Mouse (Mus musculus): ENCODE measurements around the gene Pbx1. TPM values are rescaled to one million over a fixed set of nuclear protein-coding genes. Genes with fewer than 3 reads are reported as not detected.
A peak's percentile ranks its signal among the peaks of the same experiment; 100 is the strongest.

Gene Pbx1
- total RNA-seq, 2 experiments from 2014 or later: 137 to 149 TPM

DNA sequence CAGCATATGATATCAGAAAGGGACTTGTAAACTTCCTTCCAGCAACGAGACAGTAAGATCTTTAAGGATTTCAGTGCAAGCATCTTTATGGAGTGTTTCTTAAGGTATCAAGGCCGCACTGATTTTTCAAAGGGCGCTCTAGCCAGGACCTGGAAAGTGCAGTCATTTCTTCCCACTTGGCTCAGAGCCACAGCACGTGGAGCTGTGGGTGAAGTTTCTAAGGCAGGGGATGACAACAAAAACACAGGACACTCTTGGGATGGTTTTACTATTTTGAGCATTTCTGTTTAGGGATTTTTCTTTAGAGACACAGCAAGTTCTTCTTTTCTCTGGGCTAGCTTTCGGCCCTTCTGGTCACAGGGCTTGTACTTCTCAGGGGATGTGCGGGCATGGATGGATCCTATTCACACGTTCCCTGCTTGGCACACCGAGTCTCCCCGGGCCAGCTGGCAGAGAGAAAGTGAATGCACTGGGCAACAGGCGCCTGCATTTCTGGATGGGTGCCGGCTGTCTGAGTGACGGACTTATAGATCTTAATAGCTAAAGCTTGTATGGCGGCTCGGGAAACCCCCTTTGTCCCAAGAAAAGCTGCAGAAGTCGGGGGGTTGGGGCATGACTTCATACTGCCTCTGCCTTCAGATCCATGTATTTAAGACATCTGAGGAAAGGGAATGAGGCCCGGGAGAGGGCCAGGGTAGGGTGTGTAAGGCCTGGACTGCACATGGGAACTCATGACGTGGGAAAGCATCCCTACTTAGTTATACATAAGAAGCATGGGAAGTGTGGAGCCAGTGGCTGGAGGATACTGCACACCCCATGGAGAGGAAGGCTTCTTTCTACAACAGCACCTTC, 215.9 kb downstream of the Pbx1 start:
- no peak for DNase-seq (ENCODE audit: low spot score in 2 of 2)
- intact Hi-C loops (cut with DNase I): loop anchor here (10.0 kb wide), 1 partner anchor 1239 kb away; no protein-coding TSS in a partner anchor

DNA sequence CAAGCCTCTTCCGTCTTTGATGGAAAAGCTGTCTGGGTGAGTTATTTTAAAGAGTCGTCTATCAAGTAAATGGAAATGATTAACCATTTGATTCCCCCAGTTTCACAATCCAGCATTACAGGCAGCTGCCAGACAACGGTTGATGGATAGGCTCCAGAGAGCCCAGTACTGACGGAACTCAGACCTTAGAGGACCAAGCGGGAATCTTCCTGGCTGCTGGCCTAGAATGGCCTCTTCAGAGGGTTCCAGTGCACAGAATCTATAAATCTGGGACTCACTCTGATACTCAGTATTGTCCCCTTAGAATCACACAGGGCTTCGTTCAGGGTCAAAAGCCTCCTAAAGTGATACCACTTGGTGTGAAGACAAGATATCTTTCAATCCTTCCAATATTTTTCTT, 216.6 kb downstream of the Pbx1 start:
- intact Hi-C loops (cut with DNase I): loop anchor here (10.0 kb wide), 1 partner anchor 1239 kb away; no protein-coding TSS in a partner anchor
- DNase-seq (ENCODE audit: low spot score in 2 of 2): no peak

DNA sequence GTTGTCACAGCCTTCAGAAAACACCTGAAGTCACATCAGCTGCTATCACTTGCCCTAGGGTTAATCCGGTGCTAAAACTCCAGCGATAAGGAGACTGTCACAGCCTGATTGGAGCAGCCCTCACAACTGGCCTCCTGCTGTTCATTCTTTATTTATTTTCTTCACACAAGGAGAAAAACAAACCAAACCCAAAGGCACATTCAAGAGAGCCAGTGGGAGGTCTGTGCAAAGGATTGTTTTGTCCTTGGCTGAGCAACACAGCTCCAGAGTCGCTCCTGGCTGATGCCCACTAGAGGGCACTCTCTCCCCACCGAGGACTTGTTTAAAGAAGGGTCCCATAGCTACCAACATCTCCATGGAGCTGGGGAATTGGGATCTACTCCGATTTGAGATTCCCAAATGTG, 218.0 kb downstream of the Pbx1 start:
- peak; percentile 61 to 68 for DNase-seq (ENCODE audit: low spot score in 2 of 2)
- intact Hi-C loops (cut with DNase I): loop anchor here (5.0 to 10.0 kb wide), 4 partner anchors 108 to 1241 kb away; partner anchors contain the start of gene Pbx1

DNA sequence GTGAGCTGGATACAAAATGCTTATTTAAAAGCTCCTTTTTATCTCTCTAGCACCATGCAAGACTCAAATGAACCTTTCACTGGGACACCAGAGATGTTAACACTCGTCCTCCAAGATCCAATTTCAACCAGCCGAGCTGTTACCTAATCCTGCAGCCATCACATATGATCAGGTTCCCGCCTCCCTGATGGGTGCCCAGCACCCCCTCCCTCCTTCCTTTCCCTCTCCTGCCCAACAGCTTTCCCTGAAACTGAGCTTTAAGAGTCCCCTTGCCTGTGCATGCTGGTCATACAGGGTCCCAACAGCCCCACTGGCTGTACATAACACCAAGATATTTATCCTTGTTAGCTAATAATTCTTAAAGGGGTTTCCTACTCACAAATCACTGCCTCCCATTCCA, 218.5 kb downstream of the Pbx1 start:
- DNase-seq (ENCODE audit: low spot score in 2 of 2): no peak

DNA sequence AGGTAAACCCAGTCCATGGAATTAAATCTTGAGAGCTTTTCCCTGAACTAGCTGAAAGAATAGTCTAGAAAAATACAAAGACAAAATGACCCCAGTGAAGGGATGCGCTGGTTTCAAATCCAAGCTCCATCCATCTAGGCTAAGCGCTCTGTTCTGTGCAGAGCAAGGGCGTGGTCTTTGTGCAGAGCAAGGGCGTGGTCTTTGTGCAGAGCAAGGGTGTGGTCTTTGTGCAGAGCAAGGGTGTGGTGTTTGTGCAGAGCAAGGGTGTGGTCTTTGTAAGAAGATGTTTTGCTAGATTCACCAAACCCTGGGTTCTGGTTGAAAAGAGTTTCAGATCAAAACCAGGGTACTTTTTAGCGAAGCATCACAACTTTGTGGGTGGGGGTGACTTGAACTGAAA, 221.7 kb downstream of the Pbx1 start:
- no peak for DNase-seq (ENCODE audit: low spot score in 2 of 2)
- intact Hi-C loops (cut with DNase I): loop anchor here (5.0 to 10.0 kb wide), 4 partner anchors 112 to 1244 kb away; partner anchors contain the start of gene Pbx1

More for the DNA sequence above, 218.5 kb downstream of the Pbx1 start:
- intact Hi-C loops (cut with DNase I): loop anchor here (5.0 to 10.0 kb wide), 4 partner anchors 109 to 1241 kb away; partner anchors contain the start of gene Pbx1

DNA sequence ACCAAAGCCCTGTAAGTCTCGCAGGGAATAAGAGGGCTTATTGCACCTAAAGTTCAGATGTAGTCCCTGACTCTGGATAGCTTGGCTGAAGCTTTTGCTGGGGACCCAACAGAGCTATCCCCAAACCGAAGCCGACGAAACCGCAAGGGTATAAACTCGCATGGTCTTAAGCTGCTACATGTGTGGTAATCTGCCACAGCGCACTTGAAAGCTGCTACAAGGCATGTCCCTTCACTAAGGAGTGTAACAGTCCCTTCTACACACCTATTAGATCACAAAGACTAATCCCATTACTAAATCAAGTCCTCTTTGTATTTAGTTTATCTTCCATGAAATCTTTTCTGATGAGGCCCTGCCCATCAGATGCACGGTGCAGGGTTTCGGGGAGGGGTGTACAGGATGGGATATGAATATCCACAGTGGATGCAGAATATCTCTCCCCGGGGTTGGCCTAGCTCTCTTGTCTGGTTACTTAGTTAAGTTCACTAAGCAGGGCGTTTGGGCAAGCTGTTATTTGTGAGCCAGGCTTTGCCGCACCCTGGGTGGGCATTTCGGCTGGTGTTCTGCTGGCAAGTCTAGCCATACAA, 231.4 kb downstream of the Pbx1 start:
- intact Hi-C loops (cut with DNase I): no loop called here

DNA sequence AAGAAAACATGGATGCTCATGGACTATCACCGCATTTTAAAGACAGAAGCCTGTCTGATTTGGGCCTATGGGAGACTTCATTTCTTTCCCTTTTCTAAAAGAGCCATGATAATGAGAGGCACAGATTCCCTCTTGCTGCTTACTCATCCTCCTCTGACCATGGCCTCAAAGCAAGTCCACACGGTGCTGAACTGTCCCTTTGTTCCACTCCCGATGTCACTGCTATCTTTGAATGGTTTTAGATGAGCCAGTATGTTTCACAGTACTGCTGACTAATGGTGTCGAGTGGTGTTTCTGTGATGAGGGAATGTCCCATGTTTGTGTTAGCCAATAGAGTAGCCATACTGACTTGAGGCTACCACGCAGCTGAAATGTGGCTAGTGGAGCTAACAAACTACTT, 233.8 kb downstream of the Pbx1 start:
- intact Hi-C loops (cut with DNase I): no loop called here
- no peak for DNase-seq (ENCODE audit: low spot score in 2 of 2)

More for the DNA sequence above, 231.4 kb downstream of the Pbx1 start:
- no peak for DNase-seq (ENCODE audit: low spot score in 2 of 2)

DNA sequence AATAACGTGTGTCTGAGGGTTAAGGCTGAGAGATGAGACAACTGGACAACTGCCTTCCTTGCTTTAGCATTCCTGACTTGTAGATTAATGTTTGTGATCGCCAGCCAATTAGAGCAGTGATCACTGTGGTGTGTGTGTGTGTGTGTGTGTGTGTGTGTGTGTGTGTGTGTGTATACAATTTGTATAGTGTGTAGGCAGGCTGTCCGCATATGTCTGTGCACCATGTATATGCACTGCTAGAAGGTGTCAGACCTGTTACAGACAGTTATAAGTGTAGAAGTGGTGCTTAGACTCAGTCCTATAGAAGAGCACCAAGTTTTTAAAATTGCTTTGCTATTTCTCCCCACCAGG, 234.2 kb downstream of the Pbx1 start:
- no peak for DNase-seq (ENCODE audit: low spot score in 2 of 2)
- intact Hi-C loops (cut with DNase I): no loop called here

DNA sequence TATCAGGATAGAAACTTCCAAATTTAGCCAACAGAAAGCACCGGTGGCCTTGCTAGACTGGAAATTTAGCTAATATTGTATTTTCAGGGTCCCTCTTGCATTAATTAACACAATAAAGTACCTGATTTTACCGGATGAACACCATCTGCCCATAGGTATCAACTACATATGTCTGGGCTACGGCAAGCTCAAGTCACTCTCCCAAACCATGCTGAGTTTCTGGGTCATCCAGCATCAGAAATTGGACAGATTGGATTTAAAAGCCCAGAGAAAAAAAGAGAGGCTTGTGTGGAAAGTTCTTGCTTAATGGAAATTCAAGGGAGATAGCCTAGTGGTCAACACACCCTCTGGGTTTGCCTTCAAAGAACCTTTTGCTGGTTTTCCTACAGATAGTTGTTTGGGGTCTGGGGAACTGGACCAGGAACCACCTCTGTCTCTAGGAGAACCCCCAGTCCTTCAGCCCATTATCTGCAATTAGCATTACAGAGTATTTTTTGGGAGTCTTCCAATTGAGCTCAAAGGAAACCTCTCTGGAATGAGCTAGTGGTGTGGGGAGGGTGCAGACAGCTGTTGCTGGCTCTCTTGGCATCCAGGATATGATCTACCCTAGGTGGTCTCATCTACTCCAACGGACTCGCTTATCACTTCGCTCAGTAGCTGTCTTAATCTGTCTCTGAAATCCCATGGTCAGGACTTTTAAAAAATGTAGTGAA, 234.7 kb downstream of the Pbx1 start:
- DNase-seq (ENCODE audit: low spot score in 2 of 2): no peak
- intact Hi-C loops (cut with DNase I): no loop called here

DNA sequence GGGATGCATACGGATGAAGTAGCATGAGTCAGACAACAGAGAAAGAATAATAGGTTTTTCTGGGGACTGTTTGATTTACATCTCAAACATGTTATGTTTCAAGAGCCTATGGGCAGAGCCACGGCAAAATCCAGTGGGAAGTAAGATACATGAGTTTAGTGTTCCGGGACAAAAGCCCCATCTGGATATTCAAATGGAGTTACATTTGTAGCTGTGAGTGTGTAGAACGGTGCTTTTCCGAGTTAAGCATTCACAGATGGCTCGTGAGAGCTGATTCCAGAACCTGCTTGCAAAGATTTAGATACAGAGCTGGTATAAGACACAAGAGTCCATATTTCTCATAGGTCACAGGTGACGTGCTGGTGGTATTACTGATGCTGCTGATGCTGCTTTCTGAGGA, 238.7 kb downstream of the Pbx1 start:
- no peak for DNase-seq (ENCODE audit: low spot score in 2 of 2)
- intact Hi-C loops (cut with DNase I): no loop called here

DNA sequence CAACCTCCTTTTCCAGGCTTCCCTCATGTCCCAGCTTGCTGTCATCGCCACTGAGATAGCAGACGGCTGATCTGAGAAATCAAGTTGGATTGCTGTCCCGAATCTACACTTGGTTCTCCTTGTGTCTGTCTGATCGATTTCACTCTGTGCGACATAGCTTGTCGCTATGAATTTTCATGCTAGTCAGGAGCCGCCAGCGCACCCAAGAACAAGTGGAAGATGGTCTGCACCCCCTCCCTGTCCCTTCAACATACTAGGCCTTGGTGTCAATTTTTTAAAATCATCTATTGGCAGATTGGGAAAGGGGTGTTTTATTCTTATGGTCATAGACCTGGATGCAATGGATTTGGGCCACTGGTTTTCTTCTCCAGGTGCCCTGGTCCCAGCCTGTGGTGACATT, 249.3 kb downstream of the Pbx1 start:
- no peak for DNase-seq (ENCODE audit: low spot score in 2 of 2)
- intact Hi-C loops (cut with DNase I): loop anchor here (10.0 kb wide), 1 partner anchor 238 kb away; no protein-coding TSS in a partner anchor

DNA sequence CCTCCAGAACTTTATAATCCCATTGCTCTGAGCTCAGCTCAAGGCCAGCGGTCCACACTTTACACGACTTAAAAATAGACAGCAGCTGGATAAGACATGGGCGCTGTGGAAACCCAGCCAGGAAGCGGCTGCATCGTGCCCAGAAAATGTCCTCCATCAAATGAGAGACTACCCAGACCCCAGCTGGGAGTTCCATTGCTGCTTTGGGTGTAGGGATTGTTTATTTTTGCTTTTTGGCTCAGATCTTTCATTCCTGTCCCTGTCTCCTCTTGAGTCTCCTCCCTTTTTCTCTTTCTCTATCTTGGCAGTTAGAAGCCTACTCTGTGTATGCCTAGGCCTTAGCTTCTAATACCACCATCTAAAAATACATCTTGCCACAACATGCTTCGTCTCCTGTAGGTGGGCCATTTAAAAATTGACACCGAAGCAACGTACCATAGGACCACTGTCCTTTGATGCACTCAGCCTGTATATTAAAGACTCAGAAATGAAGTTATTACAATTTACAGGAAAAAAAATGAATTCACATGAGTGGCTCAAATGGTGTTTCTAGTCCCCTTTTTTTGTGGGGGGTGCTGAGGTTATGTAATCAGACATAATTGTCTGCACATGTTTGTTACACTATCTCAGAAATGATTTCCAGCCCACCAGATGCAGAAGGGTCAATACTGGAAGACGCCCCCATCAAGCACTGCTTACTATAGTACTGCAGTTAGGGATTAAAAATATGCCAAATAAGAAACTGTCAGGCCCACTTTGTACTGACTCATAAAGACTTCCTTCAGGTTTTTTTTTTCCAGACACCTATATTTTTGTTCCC, 251.2 kb downstream of the Pbx1 start:
- intact Hi-C loops (cut with DNase I): loop anchor here (10.0 kb wide), 1 partner anchor 236 kb away; no protein-coding TSS in a partner anchor
- peak; percentile 42 to 48 for DNase-seq (ENCODE audit: low spot score in 2 of 2)

DNA sequence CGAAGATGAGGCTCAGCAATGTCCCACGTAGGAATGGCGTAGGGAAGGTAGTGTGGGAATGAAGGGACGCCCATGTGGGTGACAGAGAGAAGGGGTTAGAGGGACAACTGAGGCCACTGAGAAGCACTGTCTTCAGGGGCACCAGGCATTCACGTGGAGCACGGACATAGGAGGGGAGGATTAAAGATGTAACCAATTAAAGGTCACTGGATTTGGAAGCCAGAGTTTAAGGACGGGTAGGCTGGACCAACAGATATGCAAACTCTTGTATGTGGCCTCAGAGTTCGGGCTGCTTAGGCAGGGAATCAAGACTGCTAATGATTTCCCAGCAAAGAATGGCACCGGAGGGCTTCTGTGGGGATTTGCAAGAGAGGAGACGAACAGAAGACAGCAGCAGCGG, 252.4 kb downstream of the Pbx1 start:
- DNase-seq (ENCODE audit: low spot score in 2 of 2): no peak
- intact Hi-C loops (cut with DNase I): loop anchor here (10.0 kb wide), 1 partner anchor 235 kb away; no protein-coding TSS in a partner anchor

DNA sequence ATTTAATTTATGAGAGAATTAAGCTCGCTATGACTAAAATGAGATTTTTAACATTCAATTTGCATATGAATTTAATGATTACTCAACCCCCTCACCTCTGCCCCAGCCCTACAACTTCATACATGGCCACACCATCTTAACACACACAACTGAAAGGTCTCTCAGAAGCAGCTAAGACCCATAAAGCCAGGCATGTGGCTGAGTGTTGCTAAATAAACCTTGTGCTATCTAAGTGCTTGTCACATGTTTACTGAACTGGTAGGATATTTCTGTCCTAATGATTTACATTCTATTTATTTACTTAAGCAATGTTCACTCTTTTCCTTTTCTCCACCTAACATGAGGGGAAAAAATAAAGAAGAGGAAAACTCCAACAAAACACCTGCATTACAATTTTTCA, 253.5 kb downstream of the Pbx1 start:
- intact Hi-C loops (cut with DNase I): no loop called here
- no peak for DNase-seq (ENCODE audit: low spot score in 2 of 2)

DNA sequence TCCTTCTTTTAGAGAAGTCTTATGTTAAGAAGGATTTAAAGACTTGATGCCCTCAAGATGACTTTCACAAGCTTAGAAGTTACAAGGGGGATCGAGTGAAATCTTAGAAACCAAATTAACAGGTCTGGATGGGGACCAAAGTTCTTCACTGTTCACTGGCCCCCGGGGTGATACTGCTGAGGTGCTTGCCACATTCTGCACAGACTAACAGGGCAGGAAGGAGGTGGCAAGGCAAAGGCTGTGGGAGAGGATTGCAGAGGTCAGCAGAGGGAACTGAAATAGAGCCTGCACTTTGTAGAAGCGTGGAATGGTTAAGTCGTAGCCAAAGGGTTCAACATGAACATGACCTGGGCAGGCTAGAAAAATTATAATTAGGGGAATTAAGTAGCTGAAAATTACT, 256.5 kb downstream of the Pbx1 start:
- no peak for DNase-seq (ENCODE audit: low spot score in 2 of 2)
- intact Hi-C loops (cut with DNase I): no loop called here

DNA sequence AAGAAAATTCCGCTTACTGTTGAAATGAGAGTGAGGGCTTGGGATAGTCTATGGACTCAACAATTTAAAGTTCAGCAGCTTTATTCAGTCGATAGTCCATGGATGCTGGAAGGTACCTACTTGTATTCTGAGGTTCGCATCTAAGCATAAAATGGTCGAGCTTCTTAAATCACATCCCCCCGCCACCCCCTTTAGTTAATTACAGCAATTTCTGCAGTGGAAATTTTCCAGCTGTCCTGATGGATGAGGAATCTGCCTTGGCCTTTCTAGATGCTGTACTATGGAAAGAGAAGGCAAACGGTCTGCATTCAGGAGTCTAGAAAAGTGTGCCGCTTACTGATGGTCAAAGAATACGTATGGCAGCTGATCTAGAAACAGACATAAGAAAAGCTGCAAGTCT, 262.3 kb downstream of the Pbx1 start:
- intact Hi-C loops (cut with DNase I): no loop called here
- DNase-seq (ENCODE audit: low spot score in 2 of 2): no peak

DNA sequence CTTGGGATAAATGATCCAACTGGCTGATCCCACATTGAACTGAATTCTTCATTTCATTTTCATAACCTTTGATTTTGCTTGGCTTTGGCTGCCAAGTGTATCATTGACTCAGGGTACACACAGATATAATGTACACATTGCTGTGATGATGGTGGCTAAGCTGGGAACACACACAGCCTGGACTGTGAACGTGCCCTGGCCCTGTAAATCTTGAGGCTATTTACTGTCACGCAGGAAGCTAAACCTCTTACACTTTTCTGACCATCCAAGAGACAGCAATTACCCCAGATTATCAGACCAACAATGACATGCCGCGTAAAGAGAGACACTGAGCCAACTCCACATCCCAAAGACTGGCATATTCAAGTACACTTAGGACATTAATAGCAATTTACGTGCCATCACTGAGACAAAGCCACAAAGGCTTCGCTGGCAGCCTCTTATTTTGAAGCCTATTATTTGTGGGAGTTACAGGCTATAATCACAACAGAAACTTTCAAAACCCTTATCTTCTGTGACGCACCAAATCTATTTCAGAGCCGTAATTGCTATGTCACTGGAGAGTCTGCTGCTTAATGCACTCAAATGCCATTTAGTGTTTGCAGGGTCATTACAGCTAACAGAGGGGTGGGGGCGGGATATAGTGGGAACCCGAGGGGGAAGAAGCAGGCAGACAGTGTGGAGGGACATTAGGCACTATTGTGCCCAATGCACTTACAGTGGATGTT, 262.9 kb downstream of the Pbx1 start:
- DNase-seq (ENCODE audit: low spot score in 2 of 2): no peak

DNA sequence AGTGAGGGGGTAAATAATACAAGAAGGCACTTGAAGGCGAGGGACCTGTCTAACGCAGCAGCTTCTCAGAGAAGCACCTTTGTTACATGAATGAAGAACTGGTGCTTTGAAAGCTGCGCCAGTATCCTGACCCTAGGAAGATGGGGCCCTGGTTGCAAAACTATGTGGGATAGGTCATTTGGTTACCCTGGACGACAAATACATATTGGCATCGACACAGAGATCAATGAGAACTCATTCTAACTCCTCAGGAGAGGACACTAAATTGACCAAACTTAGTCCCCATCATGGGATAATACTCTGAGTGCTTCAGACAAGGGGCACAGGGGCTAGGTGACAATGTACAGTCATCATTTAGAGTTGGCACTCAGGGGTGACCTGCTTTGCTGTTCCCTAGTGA, 264.3 kb downstream of the Pbx1 start:
- no peak for DNase-seq (ENCODE audit: low spot score in 2 of 2)
- intact Hi-C loops (cut with DNase I): no loop called here

More for the DNA sequence above, 262.9 kb downstream of the Pbx1 start:
- intact Hi-C loops (cut with DNase I): no loop called here

DNA sequence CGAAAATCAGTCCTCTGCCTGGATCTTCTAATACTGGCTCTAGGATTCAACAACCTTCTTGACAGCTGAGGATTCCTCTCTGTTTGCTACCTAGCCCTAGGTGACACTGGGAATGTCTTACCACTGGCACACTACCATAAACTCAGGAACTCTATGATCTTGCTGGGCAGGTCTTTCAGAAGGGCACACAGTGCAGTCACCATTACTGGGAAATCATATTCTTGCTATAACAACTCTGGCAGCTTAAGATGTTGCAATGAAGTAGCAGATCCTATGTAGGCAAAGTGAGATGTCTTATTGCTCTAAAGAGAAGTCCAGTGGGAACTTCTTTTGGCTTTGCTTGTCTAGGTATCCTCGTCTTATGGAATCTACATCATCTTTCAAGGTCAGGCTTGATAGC, 265.2 kb downstream of the Pbx1 start:
- DNase-seq (ENCODE audit: low spot score in 2 of 2): no peak
- intact Hi-C loops (cut with DNase I): no loop called here
